Mouse (Mus musculus): ENCODE measurements around the gene Astl.

The Astl gene

DNA sequence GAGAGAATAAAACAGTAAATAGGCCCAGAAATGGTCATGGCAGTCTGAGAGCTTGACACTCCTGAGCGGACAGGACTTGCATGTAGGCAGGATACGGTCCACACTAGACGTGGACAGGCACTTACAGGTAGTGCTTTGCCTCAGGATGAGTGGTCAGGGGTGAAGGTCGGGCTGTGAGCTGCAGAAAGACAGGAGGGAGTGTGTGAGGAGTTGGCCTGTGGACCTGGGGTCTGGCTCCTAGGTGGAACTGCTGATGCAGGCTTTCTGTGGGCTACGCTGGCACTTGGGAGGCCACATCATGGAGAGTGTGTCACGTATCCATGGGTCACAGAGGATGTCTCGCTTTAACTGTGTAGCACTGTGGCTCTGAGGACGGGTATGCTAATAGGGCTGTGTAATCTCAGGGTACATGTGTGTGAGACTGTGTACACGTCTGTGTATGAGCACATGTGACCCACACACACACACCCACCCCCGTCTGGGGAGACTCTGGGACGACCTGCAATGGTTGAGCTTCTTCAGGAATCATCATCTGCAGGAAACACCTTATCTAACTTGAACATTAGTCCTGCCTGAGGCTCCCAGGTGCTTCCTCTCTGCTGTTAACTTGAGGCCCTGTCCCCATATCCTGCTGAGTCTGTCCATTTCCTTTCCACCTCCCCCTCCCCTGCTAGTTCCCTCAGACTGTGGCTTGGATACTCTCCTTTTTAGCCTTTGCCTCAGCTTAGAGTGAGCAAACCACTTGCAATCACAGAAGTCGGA, 10.2 kb upstream of the Astl start:
- no peak for DNase-seq

DNA sequence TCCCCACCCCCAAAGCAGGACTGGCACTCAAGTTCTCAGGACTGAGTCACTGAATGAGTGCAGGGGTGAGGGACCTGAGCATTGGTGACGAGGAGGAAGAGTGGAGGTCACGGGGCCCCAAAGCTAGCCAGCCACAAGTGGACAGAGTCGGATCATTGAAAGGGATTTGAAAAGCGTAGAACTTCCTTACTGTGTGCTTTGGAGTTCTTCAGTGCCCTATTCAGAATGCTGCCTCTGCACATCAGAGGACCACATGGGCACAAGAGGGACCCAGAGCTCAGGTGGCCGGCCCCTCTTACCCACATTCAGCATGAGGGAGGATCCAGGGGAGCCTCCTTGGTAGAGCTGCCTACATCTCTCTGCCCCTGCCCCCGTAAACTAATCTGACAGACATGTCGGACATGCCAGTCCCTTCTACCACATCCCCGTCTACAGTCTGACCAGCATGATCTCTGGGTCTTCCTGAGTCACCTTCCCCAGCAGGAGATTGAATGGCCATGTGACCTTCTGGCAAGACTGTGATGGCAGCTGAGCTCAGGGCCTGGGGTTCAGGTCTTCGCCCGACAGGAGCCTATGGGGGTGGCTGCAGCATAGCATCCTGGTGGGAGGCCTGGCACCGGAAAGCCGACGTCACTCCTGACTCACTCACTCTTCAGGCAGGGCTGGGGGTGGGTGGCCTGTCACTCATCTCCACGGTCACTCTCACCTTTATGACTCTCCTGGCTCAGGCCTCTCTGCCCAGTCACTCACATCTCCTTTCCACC, 5.5 kb upstream of the Astl start:
- DNase-seq = no peak

DNA sequence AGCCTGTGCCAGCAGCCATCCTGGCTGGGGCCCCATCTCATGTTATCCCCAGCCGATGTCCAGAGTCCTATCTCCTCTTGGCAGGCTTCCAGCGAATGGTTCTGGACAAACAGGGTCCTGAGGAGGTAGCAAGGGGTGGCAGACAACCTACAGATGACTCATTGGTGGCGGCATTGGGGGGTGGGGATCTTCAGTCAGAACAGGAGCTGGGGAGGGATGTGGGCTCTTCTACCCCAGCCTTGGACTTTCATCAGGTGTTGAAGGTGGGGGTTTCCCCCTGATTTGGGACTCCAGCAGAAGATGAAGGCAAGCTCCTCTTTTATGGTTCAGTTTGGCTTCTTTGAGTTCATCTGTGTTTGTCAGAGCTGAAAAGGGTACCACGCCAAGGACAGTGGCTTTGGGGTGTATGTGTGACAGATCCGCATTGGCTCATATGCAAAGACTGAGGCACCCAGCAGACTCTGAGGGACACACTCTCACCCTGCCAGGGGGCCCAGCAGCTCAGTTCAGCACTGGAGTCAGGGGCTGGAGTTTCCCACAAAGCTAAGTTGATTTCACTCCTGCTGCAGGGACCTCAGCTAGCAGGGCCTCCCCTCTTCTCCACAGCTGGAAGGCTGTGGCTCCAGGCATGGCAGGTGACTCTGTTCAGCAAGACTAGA, 4.4 kb upstream of the Astl start:
- no peak for DNase-seq

DNA sequence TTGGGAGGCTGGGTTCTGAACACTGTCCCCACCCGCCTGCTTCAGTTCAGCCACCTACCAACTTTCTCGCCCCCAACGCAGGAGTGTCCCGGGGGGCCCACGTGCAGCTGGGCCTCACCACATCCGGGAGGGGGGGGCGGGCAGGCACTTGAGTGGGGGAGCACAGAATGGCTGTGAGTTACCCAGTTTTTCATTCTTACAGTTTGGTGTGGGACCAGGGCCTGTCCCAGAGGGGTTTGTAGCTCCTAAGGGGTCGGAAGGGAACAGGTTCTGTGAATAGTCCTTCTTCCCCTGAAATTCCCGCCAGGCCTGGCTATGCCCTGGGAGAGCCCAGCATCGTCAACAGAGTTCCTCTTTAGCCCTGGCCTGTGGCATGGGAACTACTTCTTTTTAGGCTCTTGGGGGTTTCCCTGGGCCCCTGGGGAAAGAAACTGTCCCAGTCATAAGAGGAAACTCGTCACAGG, 3.3 kb upstream of the Astl start:
- DNase-seq = peak; percentile 94

DNA sequence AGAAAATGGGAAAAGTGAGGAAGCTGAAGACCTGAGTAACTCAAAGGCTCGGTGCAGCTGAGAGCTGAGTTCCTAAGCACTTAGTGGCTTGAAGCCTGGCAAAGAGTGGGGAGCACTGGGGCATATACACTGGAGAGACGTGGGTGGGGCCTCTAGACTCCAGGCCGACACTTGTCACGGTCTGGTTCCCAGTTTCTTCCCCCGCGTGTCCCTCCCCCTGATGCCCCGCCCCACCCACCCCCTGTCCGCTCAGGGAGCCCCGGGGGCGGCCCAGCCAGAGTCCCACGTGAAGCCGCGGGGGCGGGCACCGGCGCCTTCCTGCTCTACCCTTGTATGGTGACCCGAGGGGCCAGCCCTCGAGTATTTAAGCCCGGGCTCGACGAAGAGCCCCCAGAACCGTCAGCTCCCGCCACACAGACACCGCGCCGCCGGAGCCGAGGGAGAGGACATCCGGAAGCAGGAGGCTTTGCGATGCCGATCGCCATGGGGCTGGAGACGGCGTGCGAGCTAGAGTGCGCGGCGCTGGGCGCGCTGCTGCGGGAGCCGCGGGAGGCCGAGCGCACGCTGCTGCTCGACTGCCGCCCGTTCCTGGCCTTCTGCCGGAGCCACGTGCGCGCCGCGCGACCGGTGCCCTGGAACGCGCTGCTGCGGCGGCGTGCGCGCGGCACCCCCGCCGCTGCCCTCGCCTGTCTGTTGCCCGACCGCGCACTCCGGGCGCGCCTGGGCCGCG, 2.5 kb upstream of the Astl start, which contains the start of gene Dusp2:
Dusp2 (plus strand) TSS at position 393 of the 730 bp plus-strand sequence.
- peak; percentile 99 for DNase-seq

DNA sequence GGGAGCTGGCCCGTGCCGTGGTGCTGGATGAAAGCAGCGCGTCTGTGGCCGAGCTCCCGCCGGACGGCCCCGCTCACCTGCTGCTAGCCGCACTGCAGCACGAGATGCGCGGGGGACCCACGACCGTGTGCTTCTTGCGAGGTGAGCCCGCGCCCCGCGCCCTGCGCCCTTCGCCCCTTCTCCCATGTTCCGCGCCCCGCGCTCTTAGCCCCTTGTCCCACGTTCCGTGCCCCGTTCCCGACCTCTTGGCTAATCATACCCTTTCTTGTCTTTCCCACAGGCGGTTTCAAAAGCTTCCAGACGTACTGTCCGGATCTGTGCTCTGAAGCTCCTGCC, 2.0 kb upstream of the Astl start:
- DNase-seq = no peak

DNA sequence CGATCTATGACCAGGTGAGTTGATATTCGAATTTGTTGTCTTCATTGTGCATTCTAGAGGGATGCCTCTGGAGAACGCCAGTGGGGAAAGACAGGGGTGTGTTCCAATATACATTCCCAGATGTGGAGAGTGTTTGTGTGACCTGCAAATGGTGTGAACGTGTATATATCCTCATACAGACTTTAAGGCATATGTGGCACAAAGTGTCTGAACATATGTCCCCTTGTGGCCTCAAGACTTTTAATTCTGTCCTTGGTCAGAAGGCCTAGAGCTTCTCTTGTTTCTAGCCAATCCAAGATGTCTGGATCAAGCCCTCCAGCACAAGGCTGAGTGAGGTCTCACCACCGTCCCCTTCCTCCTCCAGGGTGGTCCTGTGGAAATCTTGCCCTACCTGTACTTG, 1.6 kb upstream of the Astl start:
- DNase-seq = no peak

DNA sequence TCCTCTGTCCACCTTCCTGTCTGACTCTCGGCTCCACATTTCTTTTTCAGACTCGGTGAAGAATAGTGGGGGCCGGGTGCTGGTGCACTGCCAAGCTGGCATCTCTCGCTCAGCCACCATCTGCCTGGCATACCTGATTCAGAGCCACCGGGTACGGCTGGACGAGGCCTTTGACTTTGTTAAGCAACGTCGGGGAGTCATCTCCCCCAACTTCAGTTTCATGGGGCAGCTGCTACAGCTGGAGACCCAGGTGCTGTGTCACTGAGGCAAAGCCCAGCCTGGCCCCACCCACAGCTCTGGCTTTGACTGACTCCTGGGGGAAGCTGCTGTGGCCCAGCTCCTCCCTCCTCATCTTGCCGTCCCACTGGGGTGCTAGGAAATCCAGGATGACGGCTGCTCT, 908 bp upstream of the Astl start:
- no peak for DNase-seq

DNA sequence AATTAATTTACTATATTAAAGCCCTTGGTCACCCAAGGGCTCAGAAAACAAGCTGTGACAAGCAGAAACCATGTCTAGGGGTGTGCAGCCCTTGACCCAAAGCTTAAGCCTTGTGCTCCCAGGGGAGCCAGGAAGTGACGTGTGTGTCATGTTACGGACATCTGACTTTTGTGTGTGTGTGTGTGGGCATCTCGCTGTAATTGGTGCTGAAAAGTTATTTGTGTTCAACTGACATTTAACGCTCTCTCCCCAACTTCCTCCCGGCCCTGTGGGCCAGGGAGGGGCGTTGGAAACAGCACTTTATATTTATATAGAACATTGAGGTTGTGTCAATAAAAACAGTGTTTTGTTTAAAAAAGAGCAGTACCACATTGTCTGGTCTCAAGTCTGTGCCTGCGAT, 427 bp upstream of the Astl start:
- DNase-seq = no peak

DNA sequence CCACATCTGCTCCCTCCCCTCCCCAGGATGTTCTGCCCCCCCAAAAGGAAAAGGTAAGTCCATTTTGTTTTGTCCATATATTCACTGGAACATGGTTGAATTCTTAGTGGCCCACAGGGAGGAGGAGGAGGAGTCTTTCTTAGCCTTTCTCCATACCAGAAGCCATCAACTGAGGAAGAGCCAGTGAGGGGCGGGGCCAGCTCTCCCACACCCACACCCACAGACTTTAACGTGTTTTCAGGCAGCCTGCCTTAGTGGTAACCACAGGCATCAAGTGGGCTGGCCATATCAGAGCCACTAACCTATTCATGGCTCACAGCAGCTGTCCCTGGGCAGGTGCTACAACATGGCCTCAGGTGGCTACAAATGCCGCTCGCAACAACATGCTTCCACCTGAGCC, 394 bp downstream of the Astl start:
- no peak for DNase-seq

DNA sequence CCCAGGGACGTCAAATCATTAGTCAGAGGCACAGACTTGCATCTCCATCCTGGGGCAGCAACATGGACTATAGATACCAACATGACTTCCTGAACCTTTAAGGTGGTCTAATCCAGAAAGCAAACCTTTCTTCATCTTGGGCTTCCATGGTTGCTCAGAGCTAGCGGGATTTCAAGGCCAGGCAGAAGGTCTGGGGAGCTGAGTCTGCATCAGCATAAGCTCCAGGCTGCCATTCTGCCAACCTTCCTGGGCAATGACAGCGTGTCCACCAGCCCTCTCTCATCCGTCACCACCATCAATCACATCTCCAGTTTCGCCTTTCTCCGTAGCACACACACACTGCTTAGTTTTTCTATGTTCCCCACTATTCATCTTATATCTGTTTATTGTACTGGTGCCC, 823 bp downstream of the Astl start:
- no peak for DNase-seq

DNA sequence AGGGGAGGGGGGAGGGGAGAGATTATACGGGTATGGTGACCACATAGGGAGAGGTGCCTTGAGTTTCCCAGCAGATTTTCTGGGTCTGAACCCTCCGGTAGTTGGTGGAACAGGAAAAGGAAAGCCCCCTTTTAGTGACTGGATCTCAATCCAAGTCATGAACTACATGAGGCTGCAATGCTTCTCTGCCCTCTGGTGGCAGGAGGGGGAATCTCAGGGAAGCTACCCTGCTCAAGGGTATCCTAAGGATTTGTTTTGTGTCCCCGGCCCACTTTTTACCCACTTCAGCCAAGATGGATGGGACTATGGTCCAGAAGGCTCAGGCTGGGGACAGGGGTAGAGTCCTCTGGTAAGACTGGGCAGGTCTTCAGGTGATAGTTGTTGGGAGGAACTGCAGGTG, 2.7 kb downstream of the Astl start:
- peak; percentile 93 for DNase-seq

DNA sequence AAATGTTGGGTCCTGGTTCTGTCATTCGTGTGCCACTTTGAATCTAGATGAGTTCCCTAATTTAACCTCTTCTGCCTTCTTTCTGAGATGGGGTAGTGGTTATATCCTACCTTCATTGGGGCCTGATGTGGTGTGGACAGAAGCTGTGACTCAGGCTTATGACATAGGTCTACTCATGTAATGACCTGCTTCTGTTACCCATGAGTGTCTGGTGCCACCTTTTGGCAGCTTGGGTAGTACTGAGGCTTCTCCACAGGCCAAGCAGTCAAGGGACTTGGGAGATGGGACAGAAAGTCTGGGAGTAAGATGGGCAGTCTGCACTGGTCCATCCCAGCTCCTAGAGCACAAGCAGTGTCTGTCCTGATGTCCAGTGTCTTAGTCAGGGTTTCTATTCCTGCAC, 7.9 kb downstream of the Astl start:
- DNase-seq = no peak

DNA sequence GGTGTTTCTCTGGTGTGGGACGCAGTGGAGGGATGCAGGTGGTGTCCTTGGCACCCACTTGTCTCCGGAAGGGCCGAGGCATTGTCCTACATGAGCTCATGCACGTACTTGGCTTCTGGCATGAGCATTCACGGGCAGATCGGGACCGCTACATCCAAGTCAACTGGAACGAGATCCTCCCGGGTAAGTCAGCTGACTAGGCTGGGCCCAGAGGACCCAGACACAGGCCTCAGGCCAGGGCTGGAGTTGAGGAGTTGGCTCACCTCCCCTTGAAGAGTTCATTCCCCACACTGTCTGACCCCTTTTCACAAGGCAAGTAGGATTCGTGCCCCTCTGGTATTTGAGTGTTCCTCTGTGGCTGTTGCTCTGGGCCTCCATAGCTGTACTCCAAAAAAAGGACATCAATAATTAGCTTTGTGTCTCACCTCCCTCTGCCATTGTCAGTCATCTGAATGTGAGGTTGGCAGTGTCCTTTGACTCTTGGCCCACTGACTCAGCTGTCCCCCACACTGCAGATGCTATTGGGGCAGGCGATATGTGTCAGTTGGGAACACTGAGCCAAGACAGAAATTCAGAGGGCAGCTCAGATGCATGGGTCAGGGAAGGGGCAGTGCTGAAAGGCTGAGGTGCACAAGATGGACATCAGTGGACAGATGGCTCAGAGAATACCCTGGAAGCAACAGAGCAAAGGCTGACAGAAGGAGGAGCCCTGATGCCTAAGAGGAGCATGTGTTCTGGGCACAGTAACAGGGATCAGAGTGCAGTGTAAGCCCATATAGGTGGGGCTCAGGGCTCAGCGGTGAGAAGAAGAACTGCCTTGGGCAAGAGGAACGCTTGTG, 8.9 kb downstream of the Astl start:
- DNase-seq = no peak

DNA sequence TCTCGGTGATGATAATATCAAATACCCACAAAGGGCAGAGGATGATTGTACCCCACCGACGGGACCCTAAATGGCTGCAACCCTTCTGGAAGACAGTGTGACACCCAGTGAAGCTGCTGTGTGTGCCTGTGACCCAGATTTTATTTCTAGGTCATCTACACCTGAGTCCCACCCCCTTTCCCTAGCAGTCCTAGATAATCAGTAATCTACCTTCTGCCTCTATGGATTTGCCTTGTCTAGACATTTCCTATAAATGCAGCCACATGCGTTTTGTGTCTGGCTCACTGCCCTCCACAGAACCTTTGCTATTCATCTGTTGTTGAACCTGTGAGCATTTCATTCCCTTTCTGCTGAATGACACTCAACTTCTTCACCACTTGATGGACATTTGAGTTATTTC, 15.4 kb downstream of the Astl start:
- DNase-seq = no peak

DNA sequence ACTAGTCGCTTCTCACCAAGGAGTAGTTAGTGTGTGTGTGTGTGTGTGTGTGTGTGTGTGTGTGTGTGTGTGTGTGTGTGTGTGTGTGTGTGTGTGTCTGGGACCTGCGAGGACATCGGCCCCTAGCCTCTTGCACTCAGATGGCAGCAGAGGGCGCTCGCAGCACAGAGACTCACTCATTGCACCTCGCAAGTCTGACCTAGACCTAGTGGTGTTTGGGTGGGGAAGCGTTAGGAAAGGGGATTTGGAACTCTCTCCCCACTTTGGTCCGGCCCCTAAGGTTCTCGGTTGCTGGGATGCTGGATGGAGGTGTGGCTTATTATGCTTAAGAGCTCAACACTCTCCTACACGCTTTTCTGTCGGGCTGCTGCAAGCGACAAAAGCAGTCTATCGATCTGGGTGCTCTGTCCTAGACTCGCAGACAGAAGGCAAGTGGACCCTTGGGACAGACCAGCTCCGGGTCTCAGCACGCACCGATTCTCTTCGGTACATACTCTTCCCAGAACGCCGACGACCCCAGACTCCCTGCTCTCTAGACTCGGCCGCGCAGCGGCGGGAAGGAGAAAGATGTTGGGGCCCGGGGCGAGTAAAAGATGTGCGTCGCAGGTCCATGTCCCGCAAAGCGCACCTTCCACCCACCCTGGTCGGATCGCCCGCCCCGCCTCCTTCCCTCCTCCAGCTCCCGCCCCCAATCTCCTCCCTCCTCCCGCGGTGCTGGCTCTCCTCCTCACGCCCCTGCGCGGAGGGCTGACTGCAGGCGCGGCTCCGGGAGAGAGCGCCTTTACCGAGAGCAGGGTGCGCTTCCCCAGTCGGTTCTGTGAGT, 24.2 kb downstream of the Astl start, which contains the start of gene Adra2b:
Adra2b (plus strand) TSS at position 750 of the 823 bp plus-strand sequence.
- peak; percentile 97 for DNase-seq

DNA sequence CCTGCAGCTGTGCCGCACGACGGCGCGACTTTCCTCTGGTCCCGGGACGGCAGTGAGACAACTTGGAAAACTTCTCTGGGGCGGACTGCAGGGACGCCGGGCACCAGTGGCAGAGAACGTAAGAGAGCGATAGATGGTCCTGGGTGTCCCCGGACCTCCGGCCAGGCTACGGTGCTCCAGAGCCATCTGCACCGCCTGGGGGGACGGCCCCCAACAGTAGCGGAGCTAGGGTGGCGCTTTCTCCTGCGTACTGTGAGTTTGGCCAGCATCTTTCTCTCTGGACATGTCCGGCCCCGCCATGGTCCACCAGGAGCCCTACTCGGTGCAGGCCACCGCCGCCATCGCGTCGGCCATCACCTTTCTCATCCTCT, 24.8 kb downstream of the Astl start:
- DNase-seq = no peak

DNA sequence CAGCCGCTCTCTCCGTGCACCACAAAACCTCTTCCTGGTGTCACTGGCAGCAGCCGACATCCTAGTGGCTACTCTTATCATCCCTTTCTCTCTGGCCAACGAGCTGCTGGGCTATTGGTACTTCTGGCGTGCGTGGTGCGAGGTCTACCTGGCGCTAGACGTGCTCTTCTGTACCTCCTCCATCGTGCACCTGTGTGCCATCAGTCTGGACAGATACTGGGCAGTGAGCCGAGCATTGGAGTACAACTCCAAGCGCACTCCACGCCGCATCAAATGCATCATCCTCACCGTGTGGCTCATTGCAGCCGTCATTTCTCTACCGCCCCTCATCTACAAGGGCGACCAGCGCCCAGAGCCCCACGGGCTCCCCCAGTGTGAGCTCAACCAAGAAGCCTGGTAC, 25.3 kb downstream of the Astl start:
- DNase-seq = no peak

DNA sequence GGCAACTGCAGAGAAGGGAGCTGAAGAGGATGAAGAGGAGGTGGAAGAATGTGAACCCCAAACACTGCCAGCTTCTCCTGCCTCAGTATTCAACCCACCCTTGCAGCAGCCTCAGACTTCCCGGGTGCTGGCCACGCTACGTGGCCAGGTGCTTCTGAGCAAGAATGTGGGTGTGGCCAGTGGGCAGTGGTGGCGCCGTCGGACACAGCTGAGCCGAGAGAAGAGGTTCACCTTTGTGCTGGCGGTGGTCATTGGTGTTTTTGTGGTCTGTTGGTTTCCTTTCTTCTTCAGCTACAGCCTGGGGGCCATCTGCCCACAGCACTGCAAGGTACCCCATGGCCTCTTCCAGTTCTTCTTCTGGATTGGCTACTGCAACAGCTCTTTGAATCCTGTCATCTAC, 26.0 kb downstream of the Astl start:
- no peak for DNase-seq

DNA sequence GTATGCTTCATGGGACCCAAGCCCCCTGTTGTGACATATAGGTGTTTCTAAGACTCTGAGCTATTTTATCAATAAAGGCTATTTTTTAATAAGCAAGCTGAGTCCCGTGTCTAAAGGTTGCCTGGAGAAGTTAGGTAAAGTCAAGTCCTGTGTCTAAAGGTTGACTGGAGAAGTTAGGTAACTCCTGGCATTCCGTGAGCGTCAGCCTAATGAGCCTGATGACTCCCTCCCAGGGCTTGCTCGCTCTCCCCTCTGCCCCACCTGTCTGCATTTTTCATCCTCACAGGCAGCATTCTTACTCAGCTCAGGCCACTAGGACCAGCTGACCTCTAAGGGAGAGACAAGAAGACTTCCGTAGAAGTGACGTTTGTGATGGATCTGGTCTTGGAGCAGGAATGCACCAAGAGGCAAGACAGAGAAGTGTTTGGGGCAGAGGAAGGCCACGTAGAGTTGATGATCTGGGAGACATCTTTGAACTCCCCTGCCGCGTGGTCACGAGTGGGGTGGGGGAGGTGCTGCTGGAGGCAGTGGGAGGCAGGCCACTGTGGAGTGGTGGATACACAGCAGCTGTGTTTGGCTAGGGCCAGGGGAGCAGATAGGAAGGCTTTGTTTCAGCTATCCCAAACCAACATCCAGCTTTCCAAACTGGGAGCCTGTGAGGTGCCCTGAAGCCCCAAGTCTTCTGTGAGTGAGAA, 28.8 kb downstream of the Astl start:
- DNase-seq = no peak
